Mouse (Mus musculus) neural tube, embryonic 10.5 days (tissue): ENCODE data around the gene Pde4b.
"Not testable (repeated sequence)": the region's sequence is repeated elsewhere in the genome, so short reads cannot be mapped to it uniquely, and the experiment has no call there.

ENCODE experiments used
- DNase-seq: peaks from one replicate; pipeline ENCODE4 v3.0.0-alpha.2; 2017; ENCODE audit warnings: low spot score; ENCODE audit errors: extremely low spot score

Gene Pde4b

GRCm38 (mm10) chr4:102459216-102459999 is 372.1 kb downstream of the Pde4b start:
- DNase-seq, result no peak

GRCm38 (mm10) chr4:102478104-102478503 is 390.8 kb downstream of the Pde4b start:
- DNase-seq, result no peak

- no peak for DNase-seq
These were observed 391.5 kb downstream of the Pde4b start for GRCm38 (mm10) chr4:102478860-102479259.

GRCm38 (mm10) chr4:102480830-102481484 is 393.6 kb downstream of the Pde4b start:
- DNase-seq, result no peak

GRCm38 (mm10) chr4:102483354-102484018 is 396.1 kb downstream of the Pde4b start:
- DNase-seq, result no peak

- no peak for DNase-seq
These were observed 397.4 kb downstream of the Pde4b start for GRCm38 (mm10) chr4:102484738-102485137.

GRCm38 (mm10) chr4:102486134-102486920 is 399.0 kb downstream of the Pde4b start:
- DNase-seq, result no peak

- no peak for DNase-seq
These were observed 399.5 kb downstream of the Pde4b start for GRCm38 (mm10) chr4:102486921-102487240.

- DNase-seq, result no peak
These were observed 400.7 kb downstream of the Pde4b start for GRCm38 (mm10) chr4:102488000-102488399.

- no peak for DNase-seq
These were observed 404.3 kb downstream of the Pde4b start for GRCm38 (mm10) chr4:102491468-102492123.

GRCm38 (mm10) chr4:102492911-102493310 is 405.6 kb downstream of the Pde4b start:
- DNase-seq, result no peak

- no peak for DNase-seq
These were observed 406.2 kb downstream of the Pde4b start for GRCm38 (mm10) chr4:102493342-102494128.

- not testable (repeated sequence) for DNase-seq
These were observed 406.9 kb downstream of the Pde4b start for GRCm38 (mm10) chr4:102494203-102494602.

- DNase-seq, result no peak
These were observed 407.7 kb downstream of the Pde4b start for GRCm38 (mm10) chr4:102495001-102495400.

- no peak for DNase-seq
These were observed 408.1 kb downstream of the Pde4b start for GRCm38 (mm10) chr4:102495474-102495873.

GRCm38 (mm10) chr4:102496269-102497177 is 409.2 kb downstream of the Pde4b start:
- DNase-seq, result no peak

GRCm38 (mm10) chr4:102497221-102497620 is 409.9 kb downstream of the Pde4b start:
- DNase-seq, result no peak

GRCm38 (mm10) chr4:102498169-102498919 is 411.0 kb downstream of the Pde4b start:
- DNase-seq, result no peak
